Mouse (Mus musculus) cerebellum, adult 11-12 months (tissue): ENCODE results near the gene Arhgef10l.

Source experiments
- DNase-seq: peaks from one replicate; pipeline ENCODE4 v3.0.0; 2022

Gene Arhgef10l

DNA sequence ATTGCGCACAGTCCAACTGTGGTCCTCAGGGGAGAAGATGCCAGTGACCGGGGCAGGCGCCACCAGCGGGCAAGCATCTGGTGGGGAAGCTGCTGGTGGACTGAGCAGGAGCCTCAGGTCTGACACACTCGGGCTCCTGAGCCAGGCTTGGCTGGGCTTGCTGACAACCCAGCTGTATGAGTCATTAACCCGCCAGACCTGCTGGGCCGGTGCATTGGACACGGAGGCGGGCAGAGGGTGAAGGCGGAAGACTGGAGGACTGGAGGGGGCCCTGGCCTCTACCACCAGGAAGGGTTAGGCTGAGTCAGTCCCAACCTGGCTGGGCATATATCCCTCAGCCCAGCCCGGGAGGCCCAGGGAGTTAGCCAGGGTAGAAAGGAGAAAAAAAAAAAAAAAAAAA is at the start of gene Arhgef10l:
Gene Arhgef10l, minus strand, starts transcription at position 253 of the 400 bp plus-strand sequence.
- peak; percentile 41 for DNase-seq

DNA sequence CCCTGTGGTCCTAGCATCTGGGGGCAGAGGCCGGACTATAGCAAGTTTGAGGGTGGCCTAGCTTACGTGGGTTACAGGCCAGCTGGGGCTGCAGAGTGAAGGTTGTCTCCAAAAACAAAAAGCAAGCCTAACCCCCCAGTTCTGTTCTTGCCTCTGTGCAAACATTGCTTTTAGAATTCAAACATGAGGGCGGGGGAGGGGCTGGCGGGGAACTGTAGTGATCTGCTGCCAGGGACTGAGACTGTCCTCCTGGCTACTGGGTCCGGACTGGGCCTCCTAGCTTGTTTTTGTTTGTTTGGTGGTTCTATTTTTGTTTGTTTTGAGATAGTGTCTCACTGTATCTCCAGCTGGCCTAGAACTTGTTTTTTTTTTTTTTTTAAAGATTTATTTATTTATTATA is 48.8 kb upstream of the Arhgef10l start:
- no peak for DNase-seq

DNA sequence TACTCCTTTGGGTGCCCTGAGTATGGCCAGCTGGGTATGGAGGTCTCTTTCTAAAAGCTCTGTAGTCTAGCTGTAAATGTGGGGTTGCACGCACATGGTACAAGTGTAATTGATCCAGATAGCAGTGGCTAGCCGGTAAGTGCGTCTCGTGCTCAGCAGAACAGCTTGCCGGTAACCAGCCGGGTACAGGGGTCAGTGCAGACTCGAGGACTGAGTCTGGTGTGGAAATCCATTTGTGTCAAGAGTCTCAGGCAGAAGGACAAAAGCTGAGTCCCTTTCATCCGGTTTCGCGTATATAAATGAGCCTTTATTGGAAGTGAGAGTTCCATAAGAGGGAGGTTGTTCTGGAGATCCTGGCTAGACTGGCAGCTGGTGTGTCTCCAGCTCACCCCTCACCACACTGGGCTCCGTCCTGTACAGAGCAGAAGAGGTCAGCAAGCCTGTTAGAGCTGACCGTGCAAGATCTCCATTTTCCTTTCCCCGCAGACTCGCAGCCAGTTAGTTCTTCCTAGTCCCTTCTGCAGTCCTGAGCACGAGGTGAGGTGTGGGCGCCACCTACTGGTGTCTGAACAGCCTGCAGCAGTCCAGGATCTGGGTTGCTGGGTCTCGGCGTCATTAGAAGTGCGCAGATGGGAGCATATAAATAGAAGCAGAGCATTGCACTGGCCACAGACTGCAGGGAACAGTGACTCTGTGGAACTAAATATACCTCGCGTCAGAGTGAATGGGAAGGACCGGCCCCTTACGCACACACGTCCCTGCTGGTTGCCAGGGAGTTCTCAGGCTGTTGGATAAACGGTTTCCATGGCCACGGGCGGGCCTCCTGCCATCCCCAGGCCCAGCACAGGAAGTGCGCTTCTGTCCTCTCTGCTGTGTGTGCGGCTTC is 47.9 kb upstream of the Arhgef10l start:
- peak; percentile 97 for DNase-seq

DNA sequence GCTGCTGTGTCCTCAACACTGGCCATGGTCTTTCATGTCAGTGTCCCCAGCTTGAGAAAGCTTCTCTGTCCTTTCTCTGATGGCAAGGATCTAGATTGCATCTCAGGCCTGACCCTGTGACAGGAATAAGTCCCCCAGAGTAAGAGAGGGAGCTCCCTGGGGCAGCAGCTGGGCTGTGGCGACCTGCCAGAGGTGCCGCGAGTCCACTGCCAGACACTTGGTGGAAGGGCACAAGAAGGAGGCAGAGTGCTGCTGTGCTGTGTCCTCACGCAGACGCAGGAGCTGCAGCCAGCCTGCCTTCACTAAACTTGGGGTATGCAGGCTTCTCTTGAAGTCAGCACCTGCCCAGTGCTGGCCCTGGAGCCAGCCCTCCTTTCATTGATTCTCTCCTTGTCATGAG is 45.5 kb upstream of the Arhgef10l start:
- no peak for DNase-seq

DNA sequence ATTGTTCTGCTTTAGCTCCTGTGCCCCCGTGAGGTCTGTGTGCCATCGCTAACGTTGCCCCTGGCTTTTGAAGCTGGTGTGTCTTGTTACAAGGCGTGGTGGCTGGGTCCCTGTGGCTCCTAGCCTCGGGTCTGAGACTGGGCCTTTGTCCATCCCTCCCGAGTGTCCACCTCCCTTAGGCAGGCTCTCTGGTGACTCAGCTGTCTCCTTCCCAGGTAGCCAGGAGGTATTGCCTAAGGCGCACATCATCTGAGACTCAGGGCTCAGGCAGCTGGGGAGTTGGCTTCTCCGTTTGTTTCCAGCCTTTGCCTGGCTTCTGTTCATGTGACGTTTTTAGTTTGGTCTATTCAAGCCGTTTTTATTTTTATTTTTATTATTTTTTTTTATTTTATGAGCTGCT is 45.0 kb upstream of the Arhgef10l start:
- DNase-seq = no peak

DNA sequence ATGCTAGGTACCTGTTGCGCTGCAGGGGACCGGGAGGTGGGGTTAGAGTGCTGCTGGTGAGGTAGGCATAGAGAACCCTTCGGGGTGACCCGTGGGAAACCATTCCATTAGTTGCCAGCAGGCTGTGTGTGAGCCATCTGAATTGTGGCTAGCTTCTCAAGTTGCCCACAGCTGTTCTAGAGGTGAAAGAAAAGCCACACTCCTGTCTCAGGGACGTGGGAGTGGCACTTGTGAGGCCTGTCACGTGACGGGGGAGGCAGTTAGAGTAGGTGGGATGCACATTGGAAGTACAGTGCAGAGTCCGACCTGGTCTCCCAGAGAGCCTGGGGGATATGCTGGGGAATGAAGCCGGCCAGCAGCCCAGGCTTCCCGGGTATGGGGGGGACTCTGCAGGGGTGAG is 43.8 kb upstream of the Arhgef10l start:
- no peak for DNase-seq

DNA sequence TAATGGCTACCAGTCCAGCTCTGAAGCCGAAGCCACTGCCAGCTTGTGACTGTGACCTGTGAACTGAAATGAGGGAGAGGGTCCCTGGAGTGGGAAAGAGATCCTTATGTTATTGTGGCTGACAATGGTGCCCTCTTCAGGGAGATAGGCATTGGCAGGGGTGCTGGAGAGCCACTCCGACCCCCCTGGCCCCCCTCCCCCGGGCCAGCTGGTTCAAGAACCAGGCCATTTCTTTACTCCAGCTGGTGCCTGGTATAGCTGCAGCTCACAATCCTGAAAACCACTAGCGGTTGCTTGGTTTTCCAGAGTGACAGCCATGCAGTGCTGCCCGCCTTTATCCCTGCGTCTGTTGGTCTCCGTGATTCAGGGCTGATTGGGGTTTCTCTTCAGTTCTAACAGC is 43.3 kb upstream of the Arhgef10l start:
- DNase-seq = no peak

DNA sequence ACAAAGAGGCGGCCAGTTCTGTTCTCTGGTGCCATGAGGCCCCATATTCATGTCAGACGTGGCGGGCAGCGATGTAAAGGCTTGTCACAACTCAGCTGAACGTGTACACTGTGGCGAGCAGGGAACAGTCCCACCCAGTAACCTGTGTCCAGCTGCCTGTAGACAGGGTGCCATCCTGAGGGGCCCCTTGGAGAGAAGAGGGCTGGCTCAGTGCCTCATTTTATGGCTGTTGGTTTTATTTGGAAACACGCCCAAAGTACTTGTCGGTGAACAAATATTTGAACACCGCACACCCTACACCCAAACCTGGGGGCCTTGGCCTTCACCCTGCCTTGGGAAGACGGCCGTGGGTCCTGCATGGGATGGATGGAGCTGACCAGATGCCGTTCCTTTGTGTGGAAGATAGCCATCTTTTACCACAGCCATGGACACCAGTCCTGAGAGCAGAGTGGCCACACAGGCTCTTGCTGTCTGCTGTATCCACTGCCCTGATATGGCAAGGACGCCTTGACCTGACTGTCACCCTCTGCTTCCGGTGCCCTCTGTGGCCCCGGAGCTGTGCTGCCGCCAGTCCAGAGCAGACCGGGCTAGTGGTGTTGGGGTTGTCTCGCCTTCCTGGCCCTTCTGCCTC is 42.6 kb upstream of the Arhgef10l start:
- DNase-seq = no peak

DNA sequence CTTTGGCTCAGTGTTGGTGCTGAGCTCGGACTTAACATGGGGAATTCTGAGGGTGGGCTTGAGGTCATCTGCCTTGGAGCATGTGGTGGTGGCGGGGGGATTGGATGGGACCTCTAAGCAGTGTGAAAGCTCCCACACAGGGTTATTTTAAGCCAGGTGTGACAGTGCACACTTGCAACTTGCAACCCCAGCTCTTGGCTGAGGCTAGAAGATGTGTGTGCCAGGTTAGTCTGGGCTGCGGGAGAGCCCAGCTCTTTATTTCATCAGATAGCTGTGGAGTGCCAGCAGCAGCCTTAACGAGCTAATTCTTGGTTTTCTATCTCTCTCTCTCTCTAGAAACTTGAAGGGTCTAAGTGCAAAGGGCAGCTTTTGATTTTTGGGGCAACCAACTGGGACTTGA is 41.8 kb upstream of the Arhgef10l start:
- DNase-seq = no peak

DNA sequence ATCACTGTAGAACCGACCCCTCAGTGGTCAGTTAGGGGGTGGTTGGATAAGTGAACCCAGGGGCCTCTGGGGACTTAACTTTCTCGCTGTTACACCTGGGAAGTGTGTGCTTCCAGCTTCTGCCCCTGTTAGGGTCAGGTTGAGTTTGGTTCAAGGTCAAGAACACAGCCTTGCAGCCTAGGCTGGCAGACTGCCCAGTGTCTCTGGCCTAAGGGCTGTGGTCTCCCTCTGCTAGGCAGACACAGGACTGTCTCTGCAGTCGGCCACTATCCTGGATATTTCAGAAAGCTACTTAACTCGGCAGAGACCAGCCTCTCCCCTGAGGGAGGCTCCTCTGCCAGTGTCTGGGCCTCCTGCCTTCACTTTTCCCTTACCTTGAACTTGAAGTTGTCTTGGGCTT is 38.4 kb upstream of the Arhgef10l start:
- DNase-seq = peak; percentile 54

DNA sequence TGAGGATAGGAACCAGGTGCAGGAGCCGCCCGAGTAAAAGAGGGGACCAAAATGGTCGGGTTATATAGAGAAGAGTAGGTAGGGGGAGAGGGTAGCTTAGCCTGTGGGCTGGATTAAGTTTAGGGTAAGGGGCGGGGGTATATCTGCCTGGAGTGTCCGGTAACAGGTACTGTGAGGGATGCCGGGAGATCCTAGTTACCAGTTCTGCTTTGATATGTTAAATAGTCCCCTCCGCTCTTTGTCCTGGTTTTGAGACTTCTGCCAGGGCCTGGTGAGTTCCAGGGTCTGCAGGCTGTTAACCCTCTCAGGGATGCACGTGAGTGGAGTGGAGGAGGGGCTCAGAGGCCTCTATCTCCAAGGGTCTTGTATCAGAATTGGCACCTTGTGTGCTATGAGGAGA is 37.8 kb upstream of the Arhgef10l start:
- no peak for DNase-seq

DNA sequence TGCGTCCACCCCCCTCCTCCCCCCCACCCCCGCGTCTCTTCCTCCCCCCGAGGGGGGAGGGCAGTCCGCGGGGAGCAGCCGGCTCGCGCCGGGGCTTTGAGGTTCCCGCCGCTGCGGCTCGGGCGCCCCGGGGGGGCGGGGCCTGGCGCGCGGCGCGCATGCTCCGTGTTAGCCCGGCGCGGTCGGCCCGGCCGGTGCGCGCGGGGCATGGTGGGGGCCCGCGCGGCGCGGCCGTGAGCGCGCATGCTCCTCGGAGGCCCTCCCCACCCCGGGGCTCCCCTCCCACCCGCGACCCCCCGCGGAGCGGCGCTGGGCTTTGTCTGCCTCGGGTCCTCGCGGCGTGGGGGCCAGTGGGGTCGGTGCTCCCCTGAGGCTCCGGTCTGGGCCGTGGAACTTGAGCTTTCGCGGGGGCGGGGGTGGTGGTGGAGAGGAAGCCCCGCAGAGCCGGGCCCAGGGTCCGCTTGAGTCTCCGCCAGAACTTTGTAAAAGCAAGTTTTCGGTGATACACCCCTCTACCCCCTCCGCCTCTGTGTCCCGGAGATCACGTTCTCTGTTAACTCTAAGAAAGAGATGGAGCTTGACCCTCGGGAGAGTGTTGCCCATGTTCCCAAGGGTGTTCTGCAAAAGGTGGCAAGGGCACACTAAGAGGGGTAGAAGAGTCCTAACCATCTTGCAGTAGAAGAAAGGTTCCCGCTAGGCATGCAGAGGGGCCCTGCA is 37.0 kb upstream of the Arhgef10l start:
- DNase-seq = peak; percentile 82

DNA sequence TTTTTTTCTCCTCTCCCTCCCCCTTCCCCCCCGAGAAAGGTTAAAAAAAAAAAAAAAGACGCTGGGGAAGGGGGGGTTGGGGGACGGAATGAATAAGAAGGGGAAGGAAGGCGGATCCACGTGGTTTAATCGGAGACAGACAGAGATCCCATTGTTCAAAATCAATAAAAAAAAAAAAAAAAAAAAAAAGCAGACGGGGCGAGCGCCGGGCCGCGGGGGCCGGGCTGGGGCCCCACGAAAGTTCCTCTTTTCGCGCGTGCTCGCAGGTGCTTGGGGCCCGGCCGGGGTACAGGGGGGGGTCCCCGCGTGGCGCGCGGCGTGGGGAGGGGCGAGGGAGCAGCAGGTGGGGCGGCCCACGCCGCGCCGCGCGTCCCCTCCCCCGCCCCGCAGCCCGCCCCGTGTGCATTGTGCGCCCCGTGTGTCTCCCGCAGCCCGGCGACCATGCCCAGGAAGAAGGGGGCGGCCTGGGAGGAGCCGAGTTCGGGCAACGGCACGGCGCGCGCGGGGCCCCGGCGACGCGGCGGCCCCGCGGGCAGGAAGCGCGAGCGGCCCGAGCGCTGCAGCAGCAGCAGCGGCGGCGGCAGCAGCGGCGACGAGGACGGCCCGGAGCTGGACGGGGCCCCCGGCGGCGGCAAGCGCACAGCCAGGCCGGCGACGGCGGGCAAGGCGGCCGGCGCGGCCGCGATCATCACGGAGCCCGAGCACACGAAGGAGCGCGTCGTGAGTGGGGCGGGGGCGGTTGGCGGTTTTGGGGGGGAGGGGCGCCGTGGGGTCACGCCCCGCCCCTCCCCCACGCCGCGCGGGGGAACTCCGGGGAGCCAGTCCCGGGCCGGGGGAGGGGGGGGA is 36.1 kb upstream of the Arhgef10l start:
- no peak for DNase-seq

DNA sequence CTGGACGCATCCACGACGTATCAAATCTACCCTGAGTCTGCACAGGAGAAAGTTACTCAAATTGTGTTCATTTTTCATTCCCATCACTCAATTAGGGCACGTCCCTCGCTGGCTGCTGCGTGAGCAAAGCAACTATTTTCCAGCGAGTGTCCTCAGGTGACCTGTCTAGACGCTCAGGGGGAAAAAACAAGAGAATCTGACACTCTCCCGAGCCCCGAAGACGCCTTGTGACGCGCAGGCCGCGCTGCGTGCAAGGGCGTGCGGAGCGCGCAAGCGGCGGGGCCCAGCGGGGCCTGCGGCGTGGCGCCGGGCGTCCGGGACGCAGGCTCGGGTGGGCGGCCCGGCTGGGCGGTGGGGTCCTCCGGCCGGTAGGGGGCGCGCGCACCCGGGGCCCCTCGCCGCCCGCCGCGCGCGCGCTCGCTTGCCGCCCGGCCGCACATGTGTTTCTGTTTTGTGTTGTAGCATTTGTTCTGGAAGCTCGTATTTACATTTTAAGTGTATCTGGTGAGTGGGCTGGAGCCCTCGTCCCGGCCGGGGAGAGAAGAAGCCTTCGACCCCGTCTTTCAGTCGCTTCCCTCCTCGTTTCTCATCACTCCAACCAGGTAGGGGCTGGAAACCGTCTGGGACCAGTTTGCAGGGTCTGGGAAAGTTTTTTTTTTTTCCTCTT is 35.4 kb upstream of the Arhgef10l start:
- peak; percentile 84 for DNase-seq

DNA sequence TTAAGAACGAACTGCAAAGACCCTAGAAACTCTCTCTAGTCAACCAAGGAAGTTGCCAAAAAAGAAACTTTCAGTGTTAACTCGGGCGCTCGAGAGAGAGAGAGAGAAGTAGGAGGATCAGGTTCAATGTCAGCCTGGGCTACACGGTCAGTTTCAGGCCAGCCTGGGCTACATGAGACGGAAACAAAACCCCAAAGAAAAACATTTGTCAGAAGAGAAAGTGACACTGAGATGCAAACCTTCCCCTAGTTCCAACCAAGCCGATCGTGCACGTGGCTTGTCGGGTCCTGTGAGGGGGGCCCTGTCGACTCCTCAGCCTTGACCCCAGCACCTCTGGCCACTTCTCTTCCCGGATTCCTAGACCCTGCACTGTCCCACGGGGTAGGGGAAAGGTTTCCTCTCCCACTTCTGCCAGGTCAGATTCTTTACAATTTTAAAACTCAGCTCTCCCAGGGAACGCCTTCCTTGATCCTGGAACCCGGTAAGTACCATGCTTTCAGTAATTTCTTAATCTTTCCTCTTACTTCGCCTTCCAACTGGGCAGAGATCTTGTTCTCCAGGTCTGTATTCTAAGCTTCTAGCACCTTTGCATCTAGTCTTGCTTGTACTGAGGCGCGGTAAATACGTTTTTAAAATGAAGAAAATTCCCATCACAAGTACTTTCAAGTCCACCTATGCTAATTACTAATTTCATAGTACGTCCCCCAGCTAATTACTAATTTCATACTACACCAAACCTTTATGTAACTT is 34.6 kb upstream of the Arhgef10l start, which contains the start of gene Rcc2:
Gene Rcc2, plus strand, starts transcription at position 273 of the 750 bp plus-strand sequence.
- DNase-seq = no peak

DNA sequence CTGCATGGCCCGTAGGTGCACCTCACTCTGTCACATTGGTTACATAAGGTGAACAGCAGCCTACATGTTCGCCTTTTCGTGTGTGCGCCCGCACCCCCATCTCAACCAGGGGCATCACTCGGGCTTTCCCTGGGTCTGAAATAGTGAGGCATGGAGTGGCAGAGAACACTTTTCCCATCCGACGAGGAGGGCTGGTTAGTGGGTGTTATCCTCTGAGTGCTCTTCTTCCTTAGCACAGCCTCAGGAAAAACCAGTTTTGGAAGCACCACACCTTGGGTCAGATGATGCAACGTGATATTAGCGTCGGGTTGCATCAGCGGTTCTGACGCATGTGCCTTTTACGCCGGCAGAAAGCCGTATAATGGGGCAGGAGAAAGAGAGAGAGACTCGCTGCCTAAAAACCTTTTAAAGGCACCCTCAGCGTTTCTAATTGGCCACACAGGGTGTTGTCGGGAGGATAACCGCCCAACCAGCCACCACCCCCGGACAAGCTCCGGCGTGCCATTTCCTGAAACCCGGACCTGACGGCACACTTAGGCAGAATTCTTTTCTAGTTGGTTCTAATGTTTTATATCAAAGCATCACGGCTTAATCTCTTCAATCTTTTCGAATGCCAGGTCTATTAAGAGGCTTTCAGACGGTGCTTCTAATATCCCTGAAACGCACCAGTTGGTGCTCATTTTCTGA is 33.8 kb upstream of the Arhgef10l start:
- peak; percentile 76 for DNase-seq

DNA sequence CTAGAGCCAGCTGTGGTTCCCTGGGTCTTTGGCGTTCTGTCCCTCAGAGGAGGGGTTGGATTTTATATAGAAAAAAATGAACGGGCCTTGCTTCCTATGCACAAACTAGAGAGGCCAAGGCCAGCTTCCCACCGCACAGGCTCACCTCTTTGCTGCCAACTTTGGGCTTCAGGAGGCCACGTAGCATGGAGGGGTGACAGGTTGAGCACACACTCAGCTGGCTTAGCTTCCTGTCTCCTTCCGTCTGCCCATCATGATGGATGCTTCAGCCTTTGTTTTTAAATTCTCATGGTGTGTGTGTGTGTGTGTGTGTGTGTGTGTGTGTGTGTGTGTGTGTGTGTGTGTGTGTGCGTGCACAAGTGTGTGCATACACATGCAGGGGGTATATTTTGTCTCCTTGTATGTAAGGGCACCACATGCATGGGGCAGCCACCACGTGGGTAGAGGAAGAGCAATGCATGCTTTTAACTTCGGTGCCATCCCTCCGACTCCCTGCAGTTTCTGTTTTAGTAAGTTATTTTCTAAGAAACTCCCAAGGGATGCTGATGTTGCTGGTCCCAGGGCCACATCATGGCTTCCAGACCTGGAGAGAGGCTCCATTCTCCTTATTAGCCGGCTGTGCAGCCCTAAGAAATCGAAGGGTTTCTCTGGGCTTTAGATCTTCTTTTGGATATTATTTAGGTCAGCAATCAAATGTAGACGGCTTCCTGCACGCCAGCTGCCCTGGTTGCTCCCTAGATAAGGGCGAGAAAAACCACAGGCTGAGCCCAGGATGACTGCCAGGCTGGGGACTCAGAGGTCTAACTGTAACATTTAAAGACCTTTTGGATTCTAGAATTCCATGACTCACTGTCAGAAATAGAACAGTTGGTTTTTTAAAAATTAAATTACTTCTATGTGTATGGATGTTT is 30.1 kb upstream of the Arhgef10l start:
- DNase-seq = no peak

DNA sequence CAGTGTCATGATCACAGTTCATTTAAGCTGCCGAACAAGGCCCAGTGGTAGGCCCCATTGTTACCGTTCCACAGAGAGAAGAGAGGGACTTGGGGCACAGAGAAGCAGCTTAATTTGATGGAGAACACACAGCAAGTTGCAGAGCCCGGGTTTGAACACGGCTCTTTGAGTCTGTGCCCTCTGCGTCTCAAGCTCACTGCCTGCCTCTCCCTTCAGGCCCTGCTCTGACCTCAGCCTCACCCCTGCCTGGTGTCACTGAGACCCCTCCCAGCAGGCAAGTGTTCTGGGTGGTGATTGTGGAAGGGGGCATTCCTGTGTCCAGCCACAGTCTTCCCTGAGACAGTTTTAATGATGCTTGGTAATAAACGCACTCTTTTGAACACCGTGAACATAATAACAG is 29.3 kb upstream of the Arhgef10l start:
- no peak for DNase-seq

DNA sequence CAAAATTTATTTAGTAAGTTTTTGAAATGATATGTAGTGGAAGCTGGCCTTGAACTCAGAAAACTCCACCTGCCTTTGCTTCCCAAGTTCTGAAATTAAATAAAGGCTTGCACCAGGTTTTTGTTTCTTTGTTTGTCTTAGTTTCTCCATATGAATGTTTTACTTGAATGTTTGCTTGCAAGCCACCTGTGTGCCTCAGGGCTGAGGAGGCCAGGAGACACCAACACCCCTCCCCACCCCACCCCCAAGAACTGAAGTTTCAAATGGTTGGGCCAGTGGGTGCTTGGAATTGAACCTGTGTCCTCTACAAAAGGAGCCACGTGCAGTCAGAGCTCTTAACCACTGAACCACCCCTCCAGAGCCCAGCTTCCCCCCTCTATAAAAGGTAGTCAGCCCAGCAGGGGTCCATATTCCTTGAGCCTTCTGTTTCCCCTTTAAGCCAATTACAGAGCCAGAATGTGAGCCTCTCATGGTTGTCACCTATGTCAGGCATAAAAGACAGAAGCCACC is 28.8 kb upstream of the Arhgef10l start:
- no peak for DNase-seq
